Mouse (Mus musculus): ENCODE measurements around the gene Kat6b.

- TF ChIP-seq POLR2A (IDR thresholded peaks at IDR 0.05; ENCODE audit: insufficient read length, low read depth) (no peak), USF1 (IDR thresholded peaks at IDR 0.05; ENCODE audit: low read depth) (no peak), E2F4 (IDR thresholded peaks at IDR 0.05; ENCODE audit: insufficient read depth) (no peak), MYOD1 (IDR thresholded peaks at IDR 0.05; ENCODE audit: control insufficient read depth in 1 of 3, insufficient read length in 2 of 3, low read depth in 2 of 3) (no peak)
Measured at GRCm38 (mm10) chr14:21614103-21614502, 132.9 kb downstream of the Kat6b start.

Measured in myocyte (in vitro differentiated cells).